Mouse (Mus musculus): ENCODE data around the gene Clca1. TPM values are rescaled to one million over a fixed set of nuclear protein-coding genes. Genes with fewer than 3 reads are reported as not detected.
"Not testable (repeated sequence)": the region's sequence is repeated elsewhere in the genome, so short reads cannot be mapped to it uniquely, and the experiment has no call there.

Gene Clca1
- not detected in 2 replicates for polyA plus RNA-seq (2015; fragmentation: Nextera tagmentation; extraction: Ambion mirVana)

GRCm38 (mm10) chr3:145032676-145033075 is at the start of gene Clca1:
TSS of gene Clca1 (minus strand) at chr3:145032776.
- Histone ChIP-seq H3K9ac (replicated peaks) (no peak within 1 kb of the TSS), H3K4me2 (replicated peaks) (no peak within 1 kb of the TSS), H3K4me1 (no peaks in the 10 kb centered on the region), H3K9me3 (no peaks in the 10 kb centered on the region), H3K36me3 (no peaks in the 10 kb centered on the region), H3K4me3 (no peak within 1 kb of the TSS), H3K27me3 (no peaks in the 10 kb centered on the region), H3K27ac (replicated peaks) (no peak within 1 kb of the TSS)
- ATAC-seq (replicated peaks): no peak

GRCm38 (mm10) chr3:145080904-145081303 is 48.3 kb upstream of the Clca1 start:
- Histone ChIP-seq H3K27ac (replicated peaks) (no peak overlapping the region), H3K36me3 (no peaks in the 10 kb centered on the region), H3K9me3 (no peaks in the 10 kb centered on the region), H3K9ac (replicated peaks) (no peak overlapping the region), H3K27me3 (no peaks in the 10 kb centered on the region), H3K4me1 (no peaks in the 10 kb centered on the region), H3K4me2 (replicated peaks) (no peak overlapping the region), H3K4me3 (no peak overlapping the region)
- ATAC-seq (replicated peaks): no peak
- 84% methylated on average over 8 of the region's 8 CpGs for WGBS

DNA sequence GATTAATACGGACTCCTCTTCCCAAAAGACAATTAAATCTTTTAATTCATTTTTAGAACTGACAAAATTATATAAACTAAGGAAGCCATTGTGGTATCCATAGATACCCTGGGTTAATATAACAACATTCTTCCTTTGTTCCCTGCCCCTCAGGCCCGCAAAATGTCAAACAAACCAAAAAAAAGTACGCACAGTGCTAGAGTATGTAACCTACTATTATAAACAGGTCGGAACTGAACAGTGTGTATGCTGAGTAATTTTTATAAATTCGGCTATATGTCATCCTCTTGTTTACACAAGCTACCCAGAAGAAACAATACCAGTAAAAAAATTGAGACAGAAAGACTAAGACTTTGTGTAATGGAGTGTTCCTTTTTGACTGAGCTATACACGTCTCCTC is 45.8 kb upstream of the Clca1 start:
- no peak overlapping the region for H3K4me2 ChIP-seq (replicated peaks)
- WGBS: 88% methylated on average over 6 of the region's 6 CpGs
- no peak overlapping the region for H3K9ac ChIP-seq (replicated peaks)
- no peak overlapping the region for H3K4me3 ChIP-seq
- H3K27ac ChIP-seq (replicated peaks): no peak overlapping the region
- H3K9me3 ChIP-seq: no peaks in the 10 kb centered on the region
- H3K4me1 ChIP-seq: no peaks in the 10 kb centered on the region
- ATAC-seq (replicated peaks): no peak
- H3K36me3 ChIP-seq: no peaks in the 10 kb centered on the region
- H3K27me3 ChIP-seq: no peaks in the 10 kb centered on the region

- H3K4me3 ChIP-seq: no peak overlapping the region
- no peaks in the 10 kb centered on the region for H3K27me3 ChIP-seq
- WGBS: 92% methylated on average over 3 of the region's 3 CpGs
- no peak for ATAC-seq (replicated peaks)
- no peak overlapping the region for H3K9ac ChIP-seq (replicated peaks)
- no peak overlapping the region for H3K4me2 ChIP-seq (replicated peaks)
- H3K36me3 ChIP-seq: no peaks in the 10 kb centered on the region
- no peaks in the 10 kb centered on the region for H3K4me1 ChIP-seq
- no peaks in the 10 kb centered on the region for H3K9me3 ChIP-seq
- no peak overlapping the region for H3K27ac ChIP-seq (replicated peaks)
Measured at GRCm38 (mm10) chr3:145072339-145072738, 39.8 kb upstream of the Clca1 start.

- no peak overlapping the region for H3K4me2 ChIP-seq (replicated peaks)
- no peak overlapping the region for H3K4me3 ChIP-seq
- H3K27me3 ChIP-seq: no peaks in the 10 kb centered on the region
- H3K9ac ChIP-seq (replicated peaks): no peak overlapping the region
- no peaks in the 10 kb centered on the region for H3K9me3 ChIP-seq
- no peak overlapping the region for H3K27ac ChIP-seq (replicated peaks)
- 81% methylated on average over 4 of the region's 4 CpGs for WGBS
- no peaks in the 10 kb centered on the region for H3K36me3 ChIP-seq
- no peak for ATAC-seq (replicated peaks)
- H3K4me1 ChIP-seq: no peaks in the 10 kb centered on the region
Measured at GRCm38 (mm10) chr3:145068964-145069363, 36.4 kb upstream of the Clca1 start.

DNA sequence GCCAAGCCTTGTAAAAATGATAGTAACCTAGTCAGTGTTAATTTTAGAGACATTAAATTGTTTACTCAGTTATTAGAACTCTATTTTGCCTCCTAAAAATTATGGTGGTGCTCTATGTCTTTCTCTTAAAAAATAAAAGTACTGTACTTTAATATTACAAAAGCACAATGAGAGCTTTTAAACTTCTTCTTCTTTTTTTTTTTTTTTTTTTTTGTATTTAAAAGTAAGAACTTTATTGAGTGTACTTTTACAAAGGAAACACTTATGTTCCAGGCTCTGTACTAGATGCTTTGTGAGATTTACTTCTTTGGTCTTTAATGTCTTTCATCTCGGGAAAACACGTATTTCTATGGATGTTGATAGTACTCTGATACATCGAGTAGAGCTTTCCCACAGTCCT is 22.6 kb upstream of the Clca1 start:
- 95% methylated on average over 3 of the region's 3 CpGs for WGBS
- H3K4me1 ChIP-seq; ATAC-seq (replicated peaks); H3K4me3 ChIP-seq; H3K27me3 ChIP-seq; H3K9ac ChIP-seq (replicated peaks); H3K27ac ChIP-seq (replicated peaks); H3K4me2 ChIP-seq (replicated peaks); H3K9me3 ChIP-seq; H3K36me3 ChIP-seq: not testable (repeated sequence)

DNA sequence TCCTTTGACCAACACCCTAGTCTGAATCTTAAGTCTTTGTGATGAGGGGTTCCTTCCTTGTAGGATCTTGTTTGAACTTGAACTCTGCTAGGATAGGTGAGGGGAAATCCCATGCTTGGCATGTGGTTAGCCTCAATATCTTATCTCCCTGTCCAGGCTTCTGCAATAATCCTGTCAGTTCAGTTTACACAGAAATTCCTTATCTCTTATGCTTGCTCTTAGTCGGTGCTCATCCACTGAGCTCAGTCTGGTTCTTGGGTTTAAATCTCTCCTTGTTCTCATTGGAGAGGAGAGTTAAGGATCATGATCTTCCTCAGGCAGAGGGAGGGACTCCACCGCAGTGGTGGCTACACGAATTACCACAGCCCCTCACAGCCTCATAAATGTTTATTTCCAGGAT is 17.2 kb upstream of the Clca1 start:
- Histone ChIP-seq H3K4me3 (no peak overlapping the region), H3K27ac (replicated peaks) (no peak overlapping the region), H3K27me3 (no peaks in the 10 kb centered on the region), H3K9me3 (no peaks in the 10 kb centered on the region), H3K36me3 (no peaks in the 10 kb centered on the region), H3K9ac (replicated peaks) (no peak overlapping the region), H3K4me2 (replicated peaks) (no peak overlapping the region), H3K4me1 (no peaks in the 10 kb centered on the region)
- WGBS: 93% methylated on average over 3 of the region's 3 CpGs
- no peak for ATAC-seq (replicated peaks)

GRCm38 (mm10) chr3:145038813-145039212 is 6.2 kb upstream of the Clca1 start:
- WGBS: 75% methylated on average over 3 of the region's 3 CpGs
- no peak overlapping the region for H3K27ac ChIP-seq (replicated peaks)
- no peak for ATAC-seq (replicated peaks)
- H3K36me3 ChIP-seq: no peaks in the 10 kb centered on the region
- no peak overlapping the region for H3K4me2 ChIP-seq (replicated peaks)
- no peaks in the 10 kb centered on the region for H3K4me1 ChIP-seq
- H3K4me3 ChIP-seq: no peak overlapping the region
- H3K9me3 ChIP-seq: no peaks in the 10 kb centered on the region
- no peak overlapping the region for H3K9ac ChIP-seq (replicated peaks)
- H3K27me3 ChIP-seq: no peaks in the 10 kb centered on the region

- Histone ChIP-seq H3K27ac (replicated peaks) (no peak overlapping the region), H3K27me3 (no peaks in the 10 kb centered on the region), H3K4me2 (replicated peaks) (no peak overlapping the region), H3K9ac (replicated peaks) (no peak overlapping the region), H3K4me1 (no peaks in the 10 kb centered on the region), H3K4me3 (no peak overlapping the region), H3K36me3 (no peaks in the 10 kb centered on the region), H3K9me3 (no peaks in the 10 kb centered on the region)
- 77% methylated on average over 3 of the region's 3 CpGs for WGBS
- ATAC-seq (replicated peaks): no peak
Measured at GRCm38 (mm10) chr3:145028036-145028435, 4.5 kb downstream of the Clca1 start.

DNA sequence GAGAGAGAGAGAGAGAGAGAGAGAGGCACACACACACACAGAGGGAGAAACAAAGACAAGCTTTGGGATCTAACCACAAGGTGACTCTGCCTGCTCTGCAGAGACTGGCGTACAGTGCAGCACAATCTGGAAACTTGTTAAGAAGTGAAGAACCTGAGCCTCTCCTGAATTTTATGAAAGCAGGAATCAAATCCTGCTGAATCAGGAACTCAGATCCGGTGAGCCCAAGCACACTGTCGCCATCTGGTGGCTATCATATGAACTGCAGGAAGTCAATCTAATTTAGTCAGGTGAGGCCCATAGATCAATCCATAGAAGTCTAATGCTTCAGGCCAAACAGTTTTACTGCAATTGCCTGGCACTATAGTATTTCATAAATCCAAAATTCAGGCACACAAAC is 5.8 kb downstream of the Clca1 start:
- Histone ChIP-seq H3K4me1 (no peaks in the 10 kb centered on the region), H3K27ac (replicated peaks) (no peak overlapping the region), H3K4me2 (replicated peaks) (no peak overlapping the region), H3K36me3 (no peaks in the 10 kb centered on the region), H3K9me3 (no peaks in the 10 kb centered on the region), H3K9ac (replicated peaks) (no peak overlapping the region), H3K4me3 (no peak overlapping the region), H3K27me3 (no peaks in the 10 kb centered on the region)
- ATAC-seq (replicated peaks): no peak; the same call in 1 of the 2 replicates
- 33% methylated on average over 3 of the region's 3 CpGs for WGBS

DNA sequence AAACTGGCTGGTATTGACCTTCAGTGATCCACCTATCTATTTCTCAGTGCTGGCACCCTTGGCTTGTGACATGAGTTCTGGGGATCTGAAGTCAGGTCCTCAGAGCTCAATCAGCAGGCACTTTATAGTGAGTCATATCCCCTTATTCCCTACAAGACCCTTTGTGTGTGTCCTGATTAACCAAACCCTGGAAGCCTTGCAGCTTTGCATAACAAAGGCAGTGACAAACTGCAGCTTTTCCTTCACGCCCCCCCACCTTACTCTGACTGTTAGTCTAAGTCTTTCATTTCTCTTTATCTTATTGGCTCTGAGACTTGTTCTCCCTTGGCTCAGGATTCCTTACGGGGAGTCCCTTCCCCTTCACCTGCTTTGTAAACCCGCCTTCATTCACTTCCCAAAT is 14.8 kb downstream of the Clca1 start:
- Histone ChIP-seq H3K27me3 (no peaks in the 10 kb centered on the region), H3K9ac (replicated peaks) (no peak overlapping the region), H3K27ac (replicated peaks) (no peak overlapping the region), H3K4me3 (no peak overlapping the region), H3K4me2 (replicated peaks) (no peak overlapping the region), H3K9me3 (no peaks in the 10 kb centered on the region), H3K36me3 (no peaks in the 10 kb centered on the region), H3K4me1 (no peaks in the 10 kb centered on the region)
- WGBS: 43% methylated on average over 3 of the region's 3 CpGs
- ATAC-seq (replicated peaks): no peak

- H3K4me3 ChIP-seq: no peak overlapping the region
- no peaks in the 10 kb centered on the region for H3K27me3 ChIP-seq
- no peaks in the 10 kb centered on the region for H3K36me3 ChIP-seq
- no peak overlapping the region for H3K27ac ChIP-seq (replicated peaks)
- H3K4me2 ChIP-seq (replicated peaks): no peak overlapping the region
- no peak overlapping the region for H3K9ac ChIP-seq (replicated peaks)
- no peak for ATAC-seq (replicated peaks)
- 33% methylated on average over 5 of the region's 5 CpGs for WGBS
- H3K4me1 ChIP-seq: no peaks in the 10 kb centered on the region
- H3K9me3 ChIP-seq: no peaks in the 10 kb centered on the region
Measured at GRCm38 (mm10) chr3:145004422-145004821, 28.2 kb downstream of the Clca1 start.

- no peaks in the 10 kb centered on the region for H3K36me3 ChIP-seq
- H3K4me1 ChIP-seq: no peaks in the 10 kb centered on the region
- H3K27me3 ChIP-seq: no peaks in the 10 kb centered on the region
- WGBS: 83% methylated on average over 1 of the region's 1 CpGs
- H3K4me3 ChIP-seq: no peak overlapping the region
- no peak overlapping the region for H3K27ac ChIP-seq (replicated peaks)
- no peak for ATAC-seq (replicated peaks)
- no peak overlapping the region for H3K9ac ChIP-seq (replicated peaks)
- no peaks in the 10 kb centered on the region for H3K9me3 ChIP-seq
- H3K4me2 ChIP-seq (replicated peaks): no peak overlapping the region
Measured at GRCm38 (mm10) chr3:145000912-145001311, 31.7 kb downstream of the Clca1 start.

All from forebrain, embryonic 15.5 days (tissue).